Mouse (Mus musculus): ENCODE data around the gene Snx30. TPM values are rescaled to one million over a fixed set of nuclear protein-coding genes. Genes with fewer than 3 reads are reported as not detected.
"Not testable (repeated sequence)": the region's sequence is repeated elsewhere in the genome, so short reads cannot be mapped to it uniquely, and the experiment has no call there.

Snx30 gene
- total RNA-seq, 2 experiments from 2014 or later: 14.8 to 15.8 TPM

DNA sequence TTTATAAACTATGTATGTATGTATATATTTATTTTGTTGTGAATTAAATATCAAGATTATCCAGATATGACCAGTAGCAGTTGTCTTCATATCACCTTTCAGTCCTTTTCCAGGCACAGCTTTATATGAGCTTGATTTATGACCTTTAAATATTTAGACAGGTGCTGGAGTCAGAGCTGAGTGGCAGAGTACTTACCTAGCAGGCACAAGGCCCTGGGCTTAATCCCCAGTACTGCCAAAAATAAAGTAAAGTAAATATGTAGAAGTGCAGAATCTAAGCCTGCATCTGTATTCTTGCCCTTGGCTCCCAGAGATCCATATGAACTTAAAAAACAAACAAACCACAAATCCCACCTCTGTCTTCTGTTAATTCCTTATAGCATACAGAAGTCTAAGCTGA is 16.6 kb upstream of the Snx30 start:
- DNase-seq (ENCODE audit: low spot score in 2 of 2): no peak

DNA sequence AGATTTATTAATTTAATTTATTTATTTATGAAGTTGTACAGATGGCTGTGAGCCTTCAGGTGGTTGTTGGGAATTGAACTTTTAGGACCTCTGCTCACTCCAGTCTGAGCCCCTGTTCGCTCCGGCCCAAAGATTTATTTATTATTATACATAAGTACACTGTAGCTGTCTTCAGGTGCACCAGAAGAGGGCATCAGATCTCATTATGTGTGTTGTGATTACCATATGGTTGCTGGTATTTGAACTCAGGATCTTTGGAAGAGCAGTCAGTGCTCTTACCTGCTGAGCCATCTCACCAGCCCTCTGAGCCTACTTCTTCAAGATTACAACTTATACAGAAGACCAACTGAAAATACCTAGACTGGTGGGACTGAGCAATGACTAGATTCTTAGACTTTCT is 12.0 kb upstream of the Snx30 start:
- DNase-seq (ENCODE audit: low spot score in 2 of 2): not testable (repeated sequence)

DNA sequence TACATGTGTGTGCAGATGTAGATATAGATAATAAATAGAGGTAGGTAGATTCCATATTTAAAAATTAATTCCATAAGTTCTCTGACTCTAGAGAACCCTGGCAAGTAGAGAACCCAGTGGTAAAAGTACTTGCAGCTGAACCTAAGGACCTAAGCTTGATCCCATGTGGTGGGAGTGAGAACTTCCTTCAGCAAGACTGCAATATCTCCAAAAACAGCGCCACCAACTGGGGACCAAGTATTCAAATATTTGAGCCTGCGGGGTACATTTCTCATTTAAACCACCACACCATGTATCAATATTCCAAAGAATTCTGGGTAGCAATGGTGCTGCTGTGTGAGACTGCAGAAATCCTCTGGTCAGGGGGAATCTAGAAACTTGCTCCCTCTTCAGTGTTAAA is 11.5 kb upstream of the Snx30 start:
- DNase-seq (ENCODE audit: low spot score in 2 of 2): no peak

DNA sequence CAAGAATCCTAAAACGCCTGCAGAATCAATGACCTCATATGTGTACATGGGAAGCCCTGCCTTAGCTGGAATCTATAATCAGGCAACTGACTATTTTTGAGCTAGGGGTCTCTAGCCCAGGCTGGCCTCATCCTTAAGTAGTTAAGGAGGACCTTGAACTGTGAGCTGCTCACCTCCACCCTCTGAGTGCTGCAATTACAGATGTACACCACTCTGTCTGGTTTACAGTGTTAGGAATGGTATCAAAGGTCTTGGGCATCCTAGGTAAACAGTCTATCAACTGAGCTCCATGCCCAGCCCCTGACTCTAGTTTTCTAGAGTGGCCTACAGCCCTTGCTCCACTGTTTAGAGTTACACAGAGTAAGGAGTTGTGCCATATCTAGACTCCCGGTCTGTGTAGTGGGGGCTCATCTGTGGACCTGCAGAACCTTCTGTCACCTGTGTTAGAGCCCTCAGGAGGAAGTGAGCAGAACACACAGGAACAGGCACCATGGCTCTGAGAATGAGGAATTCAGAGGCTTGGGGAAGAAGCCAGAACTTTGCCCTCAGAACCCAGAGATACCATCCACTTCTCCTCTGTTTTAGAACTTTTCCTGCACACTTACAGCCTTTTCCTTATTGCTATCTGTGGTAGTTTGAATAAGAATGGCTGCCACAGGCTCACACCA is 9.7 kb upstream of the Snx30 start:
- DNase-seq (ENCODE audit: low spot score in 2 of 2): no peak

DNA sequence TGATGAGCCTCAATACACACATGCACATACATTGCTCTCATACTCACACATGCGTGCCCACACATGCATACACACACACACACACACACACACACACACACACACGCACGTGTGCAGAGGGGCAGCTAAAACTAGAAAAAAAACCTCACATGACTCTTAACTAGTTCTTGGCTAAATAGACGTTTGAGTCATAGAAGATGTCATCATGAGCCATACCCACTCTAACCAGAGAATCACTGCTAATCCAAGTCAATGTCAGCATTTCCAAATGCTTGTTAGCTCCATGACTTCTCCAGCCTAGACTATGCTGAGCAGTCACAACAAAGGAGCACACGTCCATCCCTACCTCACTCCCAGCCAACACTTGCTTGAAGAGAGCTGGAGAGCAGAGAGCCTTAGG is 5.5 kb upstream of the Snx30 start:
- DNase-seq (ENCODE audit: low spot score in 2 of 2): no peak

DNA sequence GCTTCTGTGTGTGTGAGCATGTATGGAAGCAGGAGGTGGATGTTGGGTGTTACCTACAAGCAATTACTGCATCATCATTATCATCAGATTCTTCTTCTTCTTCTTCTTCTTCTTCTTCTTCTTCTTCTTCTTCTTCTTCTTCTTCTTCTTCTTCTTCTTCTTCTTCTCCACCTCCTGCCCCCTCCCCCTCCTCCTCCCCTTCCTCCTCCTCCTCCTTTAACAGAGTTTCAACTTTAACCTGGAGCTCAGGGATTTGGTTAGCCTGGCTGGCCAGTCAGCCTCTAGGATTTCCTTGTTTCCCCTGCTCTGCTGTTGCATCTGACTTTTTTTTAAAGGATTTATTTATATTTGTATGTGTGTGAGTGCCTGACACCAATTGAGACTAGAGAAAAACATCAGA is 4.2 kb upstream of the Snx30 start, which contains the start of gene Inip:
Gene Inip, minus strand, starts transcription at position 101 of the 400 bp plus-strand sequence.
- no peak for DNase-seq (ENCODE audit: low spot score in 2 of 2)

DNA sequence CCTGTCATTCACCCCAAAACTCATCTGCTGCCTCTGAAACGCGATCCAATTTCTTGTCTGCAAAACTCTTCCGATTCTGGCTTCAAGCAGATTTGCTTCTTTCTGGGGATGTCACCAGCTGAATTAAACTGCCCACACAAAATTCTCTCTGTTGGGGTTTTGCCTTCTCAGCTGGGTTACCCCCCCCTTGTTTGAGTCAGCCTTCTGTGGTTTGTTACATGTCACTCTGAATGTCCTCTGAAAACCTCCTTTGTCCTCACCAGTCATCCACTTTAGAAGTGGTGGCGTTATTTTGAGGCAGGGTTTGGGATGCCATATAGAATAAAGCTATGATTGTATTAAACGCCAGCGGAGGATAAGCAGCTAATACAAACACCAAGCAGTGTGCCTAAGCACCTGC is 3.5 kb upstream of the Snx30 start:
- DNase-seq (ENCODE audit: low spot score in 2 of 2): no peak

DNA sequence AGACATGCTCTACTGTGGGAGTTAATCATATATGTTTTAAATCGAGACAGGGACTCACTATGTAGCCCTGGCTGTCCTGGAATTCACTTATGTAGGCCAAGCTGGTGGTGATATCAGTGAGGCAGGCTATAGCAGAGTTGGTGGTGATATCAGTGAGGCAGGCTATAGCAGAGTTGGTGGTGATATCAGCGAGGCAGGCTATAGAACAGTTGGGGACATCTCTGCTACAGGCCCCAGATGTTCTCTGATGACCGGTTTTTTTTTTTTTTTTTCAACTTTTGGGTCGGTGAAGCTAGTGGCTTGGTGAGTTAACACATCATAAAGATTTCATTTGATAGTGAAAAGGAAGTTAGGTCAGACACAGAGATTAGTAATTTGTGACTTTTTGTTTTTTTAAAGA is 2.8 kb upstream of the Snx30 start:
- DNase-seq (ENCODE audit: low spot score in 2 of 2): no peak

DNA sequence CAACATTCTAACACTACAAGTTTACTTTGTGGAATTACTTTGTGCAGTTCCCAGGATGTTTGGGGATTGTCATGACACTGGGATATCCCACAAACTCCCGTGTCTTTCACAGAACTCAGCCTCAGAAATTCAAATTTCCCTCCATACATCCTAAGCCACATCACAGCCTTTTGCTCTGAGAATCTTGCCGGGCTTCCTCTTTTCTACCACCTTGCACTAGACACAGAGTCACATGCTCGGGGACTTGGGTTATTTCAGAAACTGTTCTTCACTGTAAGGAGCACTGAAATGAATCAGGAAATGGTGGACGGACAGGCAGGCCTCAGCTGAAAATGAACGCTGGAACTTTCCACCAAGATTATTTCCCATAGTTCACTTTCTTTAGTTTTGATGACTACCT is 2.3 kb upstream of the Snx30 start:
- DNase-seq (ENCODE audit: low spot score in 2 of 2): no peak

DNA sequence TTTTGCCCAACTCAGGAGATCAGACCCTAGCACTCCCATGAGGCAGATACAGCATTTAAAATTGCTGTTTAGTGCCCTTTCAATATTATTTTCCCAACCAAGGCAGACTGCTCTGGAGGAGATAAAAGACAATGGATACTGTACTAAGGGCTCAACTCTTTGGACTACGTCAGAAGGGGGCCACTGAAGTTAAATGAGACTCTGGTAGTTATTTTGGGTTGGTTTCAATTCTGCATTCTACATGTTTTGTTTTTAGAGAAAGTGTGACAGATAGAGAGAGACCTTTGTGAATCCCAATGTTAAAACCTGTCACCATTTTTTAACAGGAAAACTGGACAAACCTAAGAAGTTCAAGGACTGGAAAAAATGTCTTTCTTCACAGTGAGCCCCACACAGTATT is 886 bp upstream of the Snx30 start:
- no peak for DNase-seq (ENCODE audit: low spot score in 2 of 2)

DNA sequence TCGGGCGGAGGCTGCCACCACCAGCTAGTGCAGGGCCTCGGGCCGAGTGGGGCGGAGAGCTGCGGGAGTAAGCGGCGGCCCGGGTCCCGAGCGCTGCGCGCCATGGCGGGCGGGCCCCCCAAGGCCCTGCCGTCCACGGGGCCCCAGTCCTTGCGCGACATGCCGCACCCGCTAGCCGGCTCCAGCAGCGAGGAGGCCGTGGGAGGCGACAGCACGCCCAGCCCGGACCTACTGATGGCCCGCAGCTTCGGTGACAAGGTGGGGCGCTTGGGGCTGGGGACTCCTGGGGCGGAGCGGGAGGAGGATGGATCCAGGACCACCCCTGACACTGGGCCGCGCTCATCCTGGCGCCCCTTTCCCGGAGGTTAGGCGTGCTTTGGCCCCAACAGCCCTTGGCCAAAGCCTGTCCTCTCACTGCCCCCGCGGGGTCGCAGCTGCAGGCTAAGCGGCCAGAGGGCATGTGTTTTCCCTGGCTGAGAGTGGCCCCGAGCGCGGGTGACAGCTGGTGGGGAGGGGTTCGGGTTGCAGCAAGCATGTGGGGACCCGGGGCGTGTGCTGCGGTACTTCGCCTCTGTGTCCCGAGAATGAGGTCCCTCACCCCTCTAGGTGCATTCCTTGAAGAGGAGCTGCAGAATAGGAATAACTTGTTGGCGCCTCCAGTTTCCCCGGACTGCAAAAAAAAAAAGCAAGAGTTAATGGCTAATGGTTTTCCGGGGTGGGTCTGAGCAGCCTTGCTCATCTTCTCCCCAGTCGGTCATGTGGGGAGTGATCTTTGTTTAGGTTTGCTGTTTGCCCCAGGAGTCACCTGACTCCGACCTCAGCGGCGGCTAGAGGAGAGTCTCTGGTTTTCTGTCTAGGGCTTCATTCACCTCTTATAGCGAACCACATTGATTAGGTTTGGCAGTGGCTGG is 583 bp downstream of the Snx30 start:
- DNase-seq (ENCODE audit: low spot score in 2 of 2): peak; percentile 26 to 53

DNA sequence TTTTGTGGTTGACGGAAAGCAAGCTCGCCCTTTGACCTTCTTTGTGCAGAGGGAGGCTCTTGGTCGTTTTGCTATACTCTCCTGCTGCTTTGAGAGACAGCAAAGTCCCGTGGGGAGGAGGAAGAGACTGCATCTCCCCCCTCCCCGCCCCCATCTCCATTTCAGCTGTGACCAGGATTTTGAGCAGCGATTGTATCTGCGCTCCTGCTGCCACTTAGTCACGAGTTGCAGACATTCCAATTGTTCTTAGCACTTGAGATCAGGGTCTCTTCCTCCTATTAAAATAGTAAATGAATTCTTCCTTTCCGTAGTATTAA is 1.2 kb downstream of the Snx30 start:
- no peak for DNase-seq (ENCODE audit: low spot score in 2 of 2)

DNA sequence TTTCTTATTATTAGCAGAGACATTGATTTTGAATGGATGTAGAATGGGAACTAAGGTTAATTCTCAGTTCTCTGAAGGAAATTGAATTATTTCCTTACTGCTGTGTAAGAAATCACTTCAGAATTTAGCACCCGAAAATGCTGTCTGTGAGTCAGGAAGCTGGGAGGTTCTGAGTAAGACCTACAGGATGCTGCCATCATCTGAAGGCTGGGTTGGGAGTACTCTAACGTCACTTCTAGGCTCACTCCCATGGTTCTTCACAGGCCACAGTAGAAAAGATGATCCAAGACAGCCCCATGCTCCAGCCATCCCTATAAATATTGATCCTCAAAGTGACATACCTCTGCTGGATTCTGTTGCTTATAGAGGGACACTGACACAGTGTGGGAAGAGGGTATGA is 1.9 kb downstream of the Snx30 start:
- no peak for DNase-seq (ENCODE audit: low spot score in 2 of 2)

DNA sequence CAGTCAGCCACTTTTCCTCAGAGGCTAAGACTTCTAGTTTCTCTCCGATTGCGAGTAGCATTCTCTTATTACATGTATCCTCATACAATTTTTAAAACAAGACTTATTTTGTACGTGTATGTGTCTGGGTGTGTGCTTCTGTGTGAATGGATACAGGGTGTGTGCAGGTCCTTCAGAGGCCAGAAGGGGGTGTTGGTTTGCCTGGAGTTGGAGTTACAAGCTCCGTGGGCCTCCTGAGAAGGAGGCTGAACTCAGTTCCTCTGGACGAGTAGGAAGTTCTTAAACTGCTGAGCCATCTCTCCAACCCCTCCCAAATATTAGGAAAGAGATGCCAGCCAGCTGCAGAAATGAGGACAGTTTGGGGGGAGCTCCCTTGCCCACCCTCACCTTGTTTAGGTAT is 2.8 kb downstream of the Snx30 start:
- no peak for DNase-seq (ENCODE audit: low spot score in 2 of 2)

DNA sequence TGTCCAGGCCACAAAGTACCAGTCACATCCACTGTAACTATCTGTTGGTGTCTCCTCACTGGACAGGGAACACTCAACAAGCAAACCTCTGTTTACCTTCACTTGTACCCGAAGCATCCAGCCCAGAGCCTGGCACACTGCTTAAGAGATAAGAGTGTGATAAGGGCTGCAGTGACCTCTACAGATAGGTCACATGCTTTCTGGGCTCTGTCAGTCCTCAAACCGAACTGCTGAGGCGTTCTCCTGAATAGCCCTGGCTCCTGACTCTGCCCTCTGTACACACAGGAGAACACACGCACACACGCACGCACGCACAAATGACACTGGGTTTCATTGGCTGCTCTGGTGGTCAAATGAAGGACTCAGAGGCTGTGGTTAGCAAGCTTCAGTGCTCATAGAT is 8.5 kb downstream of the Snx30 start:
- no peak for DNase-seq (ENCODE audit: low spot score in 2 of 2)

DNA sequence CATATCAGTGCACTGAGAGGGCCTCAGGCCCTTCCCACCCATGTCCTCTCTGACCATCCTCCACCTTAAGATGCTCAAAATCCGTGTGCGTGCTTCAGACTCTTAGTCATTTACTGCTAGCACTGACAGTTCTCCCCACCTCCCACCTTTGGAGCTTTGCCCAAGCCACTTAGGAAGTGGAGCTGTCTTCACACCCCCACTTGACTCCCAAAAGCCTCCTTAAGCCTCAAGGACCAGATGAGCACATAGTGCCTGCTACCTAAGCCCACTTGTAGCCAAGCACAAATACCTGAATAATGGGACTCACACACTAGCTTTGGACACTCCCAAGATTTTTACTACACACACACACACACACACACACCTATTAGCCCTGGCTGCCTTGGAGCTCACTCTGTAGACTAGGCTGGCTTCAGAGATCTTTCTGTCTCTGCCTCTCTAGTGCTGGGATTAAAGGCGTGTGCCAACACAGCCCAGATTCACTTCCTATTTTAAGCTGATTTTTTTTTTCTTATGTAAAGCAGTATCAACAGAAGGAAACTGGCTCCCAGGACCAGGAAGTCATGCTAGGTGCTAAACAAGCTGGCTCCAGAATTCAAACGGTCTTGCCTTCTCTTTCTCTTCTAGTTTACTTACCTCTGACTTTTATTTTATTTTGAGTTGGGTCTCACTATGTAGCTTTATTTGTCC is 9.6 kb downstream of the Snx30 start:
- no peak for DNase-seq (ENCODE audit: low spot score in 2 of 2)

DNA sequence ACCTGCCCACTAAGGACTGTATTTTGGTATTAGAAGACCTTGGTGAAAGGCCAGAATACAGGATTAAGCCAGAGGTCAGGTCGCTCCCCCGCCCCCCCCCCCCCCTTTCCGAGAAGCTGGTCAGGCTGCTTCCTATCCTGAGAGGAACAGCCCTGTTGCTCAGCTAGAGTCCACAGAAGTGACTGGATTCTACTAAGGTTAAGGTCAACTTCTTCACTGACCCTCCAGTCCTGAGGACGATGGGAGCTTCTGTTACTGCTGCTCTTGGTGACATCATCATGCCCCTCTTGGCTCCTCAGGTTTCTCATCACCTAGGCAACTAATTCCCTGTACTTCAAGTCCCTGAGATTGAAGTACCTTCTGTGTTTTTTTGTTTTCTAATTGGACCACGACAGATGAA is 10.4 kb downstream of the Snx30 start:
- DNase-seq (ENCODE audit: low spot score in 2 of 2): no peak

DNA sequence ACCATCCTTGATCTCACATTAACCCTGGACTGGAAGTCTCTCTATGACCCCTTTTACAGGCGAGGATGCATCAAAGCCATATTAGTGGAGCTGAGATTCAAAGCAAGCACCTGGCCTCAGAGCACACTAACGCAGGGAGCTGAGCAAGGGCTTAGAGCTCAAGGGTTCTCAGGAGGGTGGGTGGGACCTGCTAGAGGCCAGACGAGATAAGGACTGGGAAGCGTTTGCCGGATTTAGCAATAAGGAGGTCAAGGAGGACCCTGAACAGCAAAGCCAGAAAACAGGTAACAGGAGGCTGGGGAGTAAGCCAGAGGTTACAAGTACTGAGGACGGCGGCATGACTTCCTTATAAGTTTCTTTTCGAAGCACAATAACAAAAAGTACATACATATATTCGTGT is 10.8 kb downstream of the Snx30 start:
- no peak for DNase-seq (ENCODE audit: low spot score in 2 of 2)

DNA sequence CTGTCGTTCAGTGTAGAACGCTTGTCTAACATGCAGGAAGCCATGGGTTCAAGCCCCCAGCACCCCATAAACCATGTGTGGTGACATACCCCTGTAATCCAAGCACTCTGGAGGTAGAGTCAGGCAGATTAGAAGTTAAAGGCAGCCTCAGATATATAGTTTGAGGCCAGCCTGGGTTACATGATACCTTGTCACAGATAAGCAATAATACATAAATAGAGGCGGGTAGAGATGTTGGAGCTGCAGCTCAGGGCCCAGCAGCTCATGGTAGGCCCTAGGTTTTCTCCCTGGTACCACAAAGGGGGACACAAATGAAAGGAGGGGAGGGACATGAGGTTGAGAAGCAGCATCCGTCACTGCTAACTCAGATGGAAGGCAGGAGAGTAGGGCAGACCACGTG is 12.2 kb downstream of the Snx30 start:
- no peak for DNase-seq (ENCODE audit: low spot score in 2 of 2)

DNA sequence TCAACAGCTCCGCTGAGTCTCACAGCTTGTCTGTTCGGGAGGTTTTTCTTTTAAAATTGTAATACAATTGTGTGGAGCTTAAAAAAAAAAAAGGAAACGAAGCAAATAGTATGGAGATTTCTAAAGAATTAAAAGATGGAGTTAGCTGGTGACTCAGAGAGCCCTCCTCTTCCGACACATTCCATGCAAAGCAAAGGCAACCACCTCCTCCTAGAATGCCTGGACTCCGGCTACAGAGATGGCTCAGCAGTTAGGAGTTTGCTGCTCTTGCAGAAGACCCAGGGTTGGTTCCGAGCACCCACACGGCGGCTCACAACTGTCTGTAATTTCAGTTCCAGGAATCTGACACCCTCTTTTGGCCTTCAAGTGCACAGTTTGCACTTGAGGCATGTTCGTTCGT is 12.9 kb downstream of the Snx30 start:
- DNase-seq (ENCODE audit: low spot score in 2 of 2): no peak

DNA sequence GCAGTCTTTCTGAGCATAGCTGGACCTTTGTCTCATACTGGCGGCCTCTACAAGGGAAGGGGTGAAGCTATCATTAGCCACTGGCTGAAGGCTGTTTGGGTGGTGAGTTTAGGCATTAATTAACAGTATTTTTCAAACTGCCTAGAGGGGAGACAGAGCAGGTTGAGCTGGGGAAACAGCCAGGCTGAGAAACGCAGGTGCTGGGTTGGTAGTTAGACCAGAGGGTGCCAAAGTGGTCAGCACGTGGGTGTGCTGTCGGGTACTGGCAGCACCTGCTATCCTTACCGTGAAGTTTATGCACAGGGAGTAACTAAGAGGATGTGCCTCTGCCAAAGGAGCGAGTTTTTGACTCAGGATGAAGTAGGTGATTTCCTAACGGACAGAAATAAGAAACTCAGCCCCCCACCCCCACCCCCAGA is 13.4 kb downstream of the Snx30 start:
- no peak for DNase-seq (ENCODE audit: low spot score in 2 of 2)

DNA sequence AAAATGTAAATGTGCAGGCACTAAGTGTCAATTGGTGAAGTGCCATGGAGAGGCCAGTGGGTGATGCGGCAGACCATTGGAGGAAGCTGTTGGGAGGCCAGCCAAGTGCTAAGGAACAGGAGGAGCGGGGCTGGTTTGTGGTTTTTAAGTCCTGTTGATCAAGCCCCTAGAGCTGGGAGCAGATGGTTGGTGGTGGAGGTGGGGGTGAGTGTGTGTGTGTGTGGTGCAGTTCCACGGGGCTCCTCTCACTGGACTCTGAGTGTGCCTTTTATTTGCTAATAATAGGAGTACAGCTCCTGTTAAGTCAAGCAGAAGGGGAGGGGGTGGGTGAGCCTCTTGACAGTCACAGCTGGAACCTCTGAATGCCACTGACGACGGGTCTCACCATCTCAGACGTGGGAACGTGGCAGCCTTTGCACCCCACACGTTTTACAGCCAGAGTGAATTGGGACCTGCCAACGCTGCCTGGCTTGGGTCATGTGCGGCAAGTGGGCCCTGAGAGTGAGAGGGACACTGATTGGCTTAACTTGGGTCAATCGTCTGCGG is 13.9 kb downstream of the Snx30 start:
- DNase-seq (ENCODE audit: low spot score in 2 of 2): peak in 1 of 2 experiments; percentile 18

All from gastrocnemius, postnatal 4 days (tissue).